Mouse (Mus musculus) retina, embryonic 14.5 days (tissue): ENCODE measurements around the gene Cd9.
A peak's percentile ranks its signal among the peaks of the same experiment; 100 is the strongest.

ENCODE experiments used
- DNase-seq: peaks from one replicate; pipeline ENCODE4 v3.0.0-alpha.2; 2015; ENCODE audit warnings: low spot score

Cd9 gene

GRCm38 (mm10) chr6:125433704-125434447 is 60.7 kb downstream of the Cd9 start:
- no peak for DNase-seq

GRCm38 (mm10) chr6:125433257-125433656 is 61.3 kb downstream of the Cd9 start:
- no peak for DNase-seq

- no peak for DNase-seq
These were observed 62.1 kb downstream of the Cd9 start for GRCm38 (mm10) chr6:125432522-125432921.

GRCm38 (mm10) chr6:125430982-125431381 is 63.6 kb downstream of the Cd9 start:
- DNase-seq = no peak

GRCm38 (mm10) chr6:125430358-125430958 is 64.1 kb downstream of the Cd9 start:
- DNase-seq = no peak

- DNase-seq = no peak
These were observed 64.8 kb downstream of the Cd9 start for GRCm38 (mm10) chr6:125429741-125430140.

GRCm38 (mm10) chr6:125426383-125427360 is 67.9 kb downstream of the Cd9 start:
- peak; percentile 90 for DNase-seq

- no peak for DNase-seq
These were observed 69.1 kb downstream of the Cd9 start for GRCm38 (mm10) chr6:125425205-125426090.

- DNase-seq = no peak
These were observed 70.4 kb downstream of the Cd9 start for GRCm38 (mm10) chr6:125424156-125424555.

- no peak for DNase-seq
These were observed 71.1 kb downstream of the Cd9 start for GRCm38 (mm10) chr6:125423507-125423906.

- no peak for DNase-seq
These were observed 71.5 kb downstream of the Cd9 start for GRCm38 (mm10) chr6:125423099-125423498.

GRCm38 (mm10) chr6:125422051-125422822 is 72.4 kb downstream of the Cd9 start:
- DNase-seq = peak; percentile 78

- no peak for DNase-seq
These were observed 74.0 kb downstream of the Cd9 start for GRCm38 (mm10) chr6:125420458-125421063.

- DNase-seq = peak; percentile 96
These were observed 75.8 kb downstream of the Cd9 start for GRCm38 (mm10) chr6:125418744-125419143.

GRCm38 (mm10) chr6:125413326-125413725 is 81.3 kb downstream of the Cd9 start:
- no peak for DNase-seq

GRCm38 (mm10) chr6:125411661-125412060 is 82.9 kb downstream of the Cd9 start:
- DNase-seq = no peak

- no peak for DNase-seq
These were observed 83.5 kb downstream of the Cd9 start for GRCm38 (mm10) chr6:125410995-125411547.

- DNase-seq = no peak
These were observed 84.0 kb downstream of the Cd9 start for GRCm38 (mm10) chr6:125410551-125410950.
